Mouse (Mus musculus): ENCODE data around the gene Chrm1. TPM values are rescaled to one million over a fixed set of nuclear protein-coding genes. Genes with fewer than 3 reads are reported as not detected.

Gene Chrm1
- polyA plus RNA-seq, 1 experiment from 2014 or later, result 0.35 TPM

DNA sequence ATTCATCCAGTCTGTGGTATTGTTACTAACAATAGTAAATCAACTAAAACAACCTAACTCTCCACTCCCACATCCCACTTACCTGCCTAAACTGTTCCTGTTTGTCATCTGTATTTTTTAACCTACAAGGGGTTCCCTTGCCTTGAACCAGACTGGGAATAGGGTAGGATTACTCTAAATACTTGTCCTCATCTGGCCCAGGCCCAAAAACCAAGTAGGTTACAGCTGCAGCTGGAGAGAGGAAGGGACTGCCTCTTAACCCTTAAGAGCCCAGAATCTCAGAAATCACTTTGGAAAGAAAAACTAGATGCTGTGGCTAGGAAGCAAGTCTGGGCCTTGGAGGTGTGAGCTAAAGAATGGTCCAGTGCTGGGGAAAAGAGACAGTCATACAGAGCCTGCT lies 7.8 kb upstream of the Chrm1 start:
- DNase-seq (ENCODE audit: low spot score), result no peak
- no peak overlapping the region for H3K9ac ChIP-seq
- H3K27ac ChIP-seq, result no peak overlapping the region

DNA sequence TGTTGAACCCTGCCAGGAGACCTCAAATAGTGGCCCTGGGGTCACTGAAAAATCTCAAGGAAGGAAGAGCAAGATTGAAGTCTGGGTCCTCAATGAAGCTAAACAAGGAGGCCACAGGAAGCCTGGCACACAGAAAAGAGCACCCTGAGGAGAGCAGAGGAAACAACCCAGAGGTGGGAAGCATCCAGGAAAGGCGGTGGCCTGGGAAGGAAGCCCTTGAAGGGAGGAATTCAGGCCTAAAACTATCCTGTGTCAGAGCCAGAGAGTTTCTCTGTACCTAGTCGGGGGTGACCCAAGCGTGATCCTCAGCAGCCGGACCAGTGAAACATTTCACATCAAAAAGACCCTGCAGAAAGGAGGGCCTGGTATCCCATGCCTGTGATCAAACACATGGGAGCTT lies 7.2 kb upstream of the Chrm1 start:
- no peak overlapping the region for H3K9ac ChIP-seq
- WGBS, result 71% methylated on average over 4 of the region's 4 CpGs
- no peak overlapping the region for H3K4me3 ChIP-seq (replicated peaks; ENCODE audit: low read length)
- no peak for ATAC-seq (ENCODE audit: low FRiP score)
- no peak overlapping the region for H3K27ac ChIP-seq
- H3K27me3 ChIP-seq (ENCODE audit: control insufficient read depth, insufficient read depth, low read length), result no peaks in the 10 kb centered on the region
- no peak for DNase-seq (ENCODE audit: low spot score)
- H3K36me3 ChIP-seq (replicated peaks; ENCODE audit: control insufficient read depth, insufficient read depth), result no peaks in the 10 kb centered on the region
- H3K9me3 ChIP-seq (ENCODE audit: control insufficient read depth, low read length), result no peaks in the 10 kb centered on the region
- H3K4me2 ChIP-seq (replicated peaks), result no peak overlapping the region
- H3K4me1 ChIP-seq (replicated peaks; ENCODE audit: control insufficient read depth, insufficient read depth, low read length), result no peaks in the 10 kb centered on the region

More for the DNA sequence above, 7.8 kb upstream of the Chrm1 start:
- no peaks in the 10 kb centered on the region for H3K4me1 ChIP-seq (replicated peaks; ENCODE audit: control insufficient read depth, insufficient read depth, low read length)
- no peak for ATAC-seq (ENCODE audit: low FRiP score)
- H3K9me3 ChIP-seq (ENCODE audit: control insufficient read depth, low read length), result no peaks in the 10 kb centered on the region
- no peaks in the 10 kb centered on the region for H3K27me3 ChIP-seq (ENCODE audit: control insufficient read depth, insufficient read depth, low read length)
- no peaks in the 10 kb centered on the region for H3K36me3 ChIP-seq (replicated peaks; ENCODE audit: control insufficient read depth, insufficient read depth)
- no peak overlapping the region for H3K4me3 ChIP-seq (replicated peaks; ENCODE audit: low read length)
- no peak overlapping the region for H3K4me2 ChIP-seq (replicated peaks)

DNA sequence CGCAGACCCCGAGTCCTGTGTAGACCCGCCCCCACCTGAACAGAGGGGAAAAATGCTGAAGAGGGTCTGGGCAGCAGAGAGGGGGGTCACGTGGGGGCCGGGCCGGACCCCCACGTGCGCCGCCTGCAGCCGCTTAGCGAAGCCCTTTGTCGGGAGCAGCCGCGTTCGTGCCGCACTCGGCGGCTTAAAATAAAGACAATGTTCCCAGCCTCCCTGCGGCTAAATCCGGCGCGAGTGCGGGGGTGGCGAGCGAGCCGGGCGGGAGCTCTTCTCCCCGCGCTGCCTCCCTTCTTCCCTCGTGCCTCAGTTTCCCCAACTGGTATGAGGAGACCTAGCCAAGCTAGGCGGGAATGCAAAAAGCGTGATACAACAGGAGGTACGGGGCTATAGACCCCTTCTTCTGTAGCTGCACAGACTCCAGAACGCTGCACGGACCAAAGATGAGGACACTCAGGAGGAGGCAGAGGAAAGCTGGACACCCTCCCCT lies 1.7 kb upstream of the Chrm1 start:
- H3K9me3 ChIP-seq (ENCODE audit: control insufficient read depth, low read length), result no peaks in the 10 kb centered on the region
- H3K9ac ChIP-seq, result peak overlapping the region; percentile 60
- 2% methylated on average over 35 of the region's 35 CpGs for WGBS
- no peaks in the 10 kb centered on the region for H3K36me3 ChIP-seq (replicated peaks; ENCODE audit: control insufficient read depth, insufficient read depth)
- DNase-seq (ENCODE audit: low spot score) (peak; percentile 43), ATAC-seq (ENCODE audit: low FRiP score) (peak; percentile 75)
- H3K4me2 ChIP-seq (replicated peaks), result peak overlapping the region; percentile 68
- peak overlapping the region; percentile 36 for H3K4me3 ChIP-seq (replicated peaks; ENCODE audit: low read length)
- H3K4me1 ChIP-seq (replicated peaks; ENCODE audit: control insufficient read depth, insufficient read depth, low read length), result no peaks in the 10 kb centered on the region
- 0 out of 2 replicates have a peak overlapping the region, but pooled peaks have one; percentile 22 for H3K27ac ChIP-seq
- H3K27me3 ChIP-seq (ENCODE audit: control insufficient read depth, insufficient read depth, low read length), result no peaks in the 10 kb centered on the region

DNA sequence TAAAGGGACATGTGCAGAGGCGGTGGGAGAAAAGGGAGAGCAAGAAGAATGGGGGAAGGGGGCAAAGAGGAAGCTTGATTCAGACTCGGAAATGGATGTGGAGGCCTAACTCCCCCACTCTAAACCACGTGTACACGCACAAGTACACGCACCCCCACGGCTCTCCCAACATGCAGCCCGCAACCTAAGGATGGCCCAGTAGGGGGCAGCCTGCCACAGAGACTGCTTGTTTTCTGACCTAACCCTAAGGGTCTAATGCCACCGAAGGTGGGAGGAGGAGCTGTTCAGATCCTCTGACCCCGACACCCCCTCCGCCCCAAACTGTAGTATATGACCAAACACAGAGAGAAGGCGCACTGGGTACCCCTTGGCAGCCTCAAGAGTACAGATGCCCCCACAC lies 1.3 kb upstream of the Chrm1 start:
- Histone ChIP-seq H3K27ac (no peak overlapping the region), H3K27me3 (ENCODE audit: control insufficient read depth, insufficient read depth, low read length) (no peaks in the 10 kb centered on the region), H3K4me1 (replicated peaks; ENCODE audit: control insufficient read depth, insufficient read depth, low read length) (no peaks in the 10 kb centered on the region), H3K9ac (peak overlapping the region; percentile 60), H3K4me3 (replicated peaks; ENCODE audit: low read length) (peak overlapping the region; percentile 36), H3K4me2 (replicated peaks) (peak overlapping the region; percentile 68), H3K36me3 (replicated peaks; ENCODE audit: control insufficient read depth, insufficient read depth) (no peaks in the 10 kb centered on the region), H3K9me3 (ENCODE audit: control insufficient read depth, low read length) (no peaks in the 10 kb centered on the region)
- WGBS, result 1% methylated on average over 11 of the region's 11 CpGs
- ATAC-seq (ENCODE audit: low FRiP score) (peak; percentile 69), DNase-seq (ENCODE audit: low spot score) (peak; percentile 72)

DNA sequence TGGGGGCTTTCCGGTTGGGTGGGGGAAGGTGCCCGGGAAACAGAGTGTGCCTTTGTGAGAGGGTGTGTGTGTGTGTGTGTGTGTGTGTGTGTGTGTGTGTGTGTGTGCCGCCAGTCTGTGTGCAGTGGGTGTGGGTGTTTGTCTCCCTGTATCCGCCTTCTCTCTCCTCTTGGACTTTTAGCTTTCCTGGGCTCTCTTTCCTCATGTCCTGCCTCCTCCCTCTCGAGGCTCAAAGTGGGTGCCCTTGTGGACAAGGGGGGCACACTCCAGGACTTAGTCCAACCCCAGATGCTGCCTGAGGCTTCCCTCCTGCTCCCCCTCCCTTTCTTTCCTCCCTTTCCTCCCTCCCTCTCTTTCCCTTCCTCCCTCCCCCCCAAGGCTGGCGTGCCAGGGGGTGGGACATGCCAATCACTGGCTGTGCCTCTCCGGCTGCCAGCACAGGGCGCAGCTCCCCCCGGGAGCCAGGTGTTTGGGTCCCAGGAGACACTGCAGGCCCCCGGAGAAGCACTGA lies 377 bp downstream of the Chrm1 start:
- no peak; the same call in 1 of the 2 replicates for ATAC-seq (ENCODE audit: low FRiP score)

DNA sequence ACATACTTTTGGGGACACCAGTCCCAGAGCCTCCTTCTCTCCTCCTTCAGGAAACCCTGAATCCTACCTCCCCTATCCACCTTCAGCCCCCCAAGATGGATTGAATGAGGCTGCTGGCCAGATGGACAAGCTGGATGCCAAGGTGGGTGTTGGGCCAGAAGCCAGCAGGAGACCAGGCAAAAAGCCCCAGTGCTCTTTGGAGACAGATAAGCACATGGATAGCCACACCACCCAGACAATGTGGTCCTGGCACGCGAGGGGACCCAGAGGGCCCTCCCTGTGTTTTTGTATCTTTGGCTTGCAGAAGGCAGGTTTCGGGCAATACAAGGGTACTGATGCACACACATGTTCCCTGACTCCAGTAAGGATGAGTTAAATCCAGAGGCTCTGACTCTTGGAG lies 1.3 kb downstream of the Chrm1 start:
- DNase-seq (ENCODE audit: low spot score) (no peak), ATAC-seq (ENCODE audit: low FRiP score) (no peak)
- Histone ChIP-seq H3K9ac (no peak overlapping the region), H3K27me3 (ENCODE audit: control insufficient read depth, insufficient read depth, low read length) (no peaks in the 10 kb centered on the region), H3K4me2 (replicated peaks) (no peak overlapping the region), H3K36me3 (replicated peaks; ENCODE audit: control insufficient read depth, insufficient read depth) (no peaks in the 10 kb centered on the region), H3K27ac (no peak overlapping the region), H3K9me3 (ENCODE audit: control insufficient read depth, low read length) (no peaks in the 10 kb centered on the region), H3K4me1 (replicated peaks; ENCODE audit: control insufficient read depth, insufficient read depth, low read length) (no peaks in the 10 kb centered on the region), H3K4me3 (replicated peaks; ENCODE audit: low read length) (no peak overlapping the region)
- WGBS, result 82% methylated on average over 3 of the region's 3 CpGs

More for the DNA sequence above, 377 bp downstream of the Chrm1 start:
- Histone ChIP-seq H3K9ac (no peak overlapping the region), H3K27ac (no peak overlapping the region), H3K9me3 (ENCODE audit: control insufficient read depth, low read length) (no peaks in the 10 kb centered on the region), H3K27me3 (ENCODE audit: control insufficient read depth, insufficient read depth, low read length) (no peaks in the 10 kb centered on the region), H3K4me3 (replicated peaks; ENCODE audit: low read length) (no peak overlapping the region), H3K4me2 (replicated peaks) (0 out of 2 replicates have a peak overlapping the region, but pooled peaks have one; percentile 6), H3K36me3 (replicated peaks; ENCODE audit: control insufficient read depth, insufficient read depth) (no peaks in the 10 kb centered on the region), H3K4me1 (replicated peaks; ENCODE audit: control insufficient read depth, insufficient read depth, low read length) (no peaks in the 10 kb centered on the region)
- 47% methylated on average over 9 of the region's 10 CpGs for WGBS
- no peak for DNase-seq (ENCODE audit: low spot score)

DNA sequence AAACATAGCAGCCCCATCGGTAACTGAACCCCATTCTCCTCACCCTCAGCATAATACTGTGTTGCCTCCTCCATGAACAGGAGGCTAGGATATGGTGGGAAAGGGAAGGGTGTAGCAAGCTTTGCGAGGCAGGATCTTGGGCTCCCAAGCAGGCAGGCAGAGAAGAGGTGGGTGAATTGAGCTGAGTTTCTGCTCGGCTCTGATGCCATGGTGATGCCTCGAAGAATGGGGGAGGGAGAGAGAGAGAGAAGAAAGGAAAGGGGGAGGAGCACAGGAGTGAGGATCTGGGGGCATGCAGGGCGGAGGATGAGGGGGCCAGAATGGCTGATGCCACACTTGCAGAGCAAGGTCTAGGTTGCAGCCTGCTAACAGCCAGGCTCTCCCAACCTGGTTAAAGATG lies 2.2 kb downstream of the Chrm1 start:
- no peak for ATAC-seq (ENCODE audit: low FRiP score)
- Histone ChIP-seq H3K4me1 (replicated peaks; ENCODE audit: control insufficient read depth, insufficient read depth, low read length) (no peaks in the 10 kb centered on the region), H3K36me3 (replicated peaks; ENCODE audit: control insufficient read depth, insufficient read depth) (no peaks in the 10 kb centered on the region), H3K27ac (no peak overlapping the region), H3K4me3 (replicated peaks; ENCODE audit: low read length) (no peak overlapping the region), H3K4me2 (replicated peaks) (no peak overlapping the region), H3K27me3 (ENCODE audit: control insufficient read depth, insufficient read depth, low read length) (no peaks in the 10 kb centered on the region), H3K9ac (no peak overlapping the region), H3K9me3 (ENCODE audit: control insufficient read depth, low read length) (no peaks in the 10 kb centered on the region)
- 45% methylated on average over 5 of the region's 5 CpGs for WGBS
- no peak for DNase-seq (ENCODE audit: low spot score)

DNA sequence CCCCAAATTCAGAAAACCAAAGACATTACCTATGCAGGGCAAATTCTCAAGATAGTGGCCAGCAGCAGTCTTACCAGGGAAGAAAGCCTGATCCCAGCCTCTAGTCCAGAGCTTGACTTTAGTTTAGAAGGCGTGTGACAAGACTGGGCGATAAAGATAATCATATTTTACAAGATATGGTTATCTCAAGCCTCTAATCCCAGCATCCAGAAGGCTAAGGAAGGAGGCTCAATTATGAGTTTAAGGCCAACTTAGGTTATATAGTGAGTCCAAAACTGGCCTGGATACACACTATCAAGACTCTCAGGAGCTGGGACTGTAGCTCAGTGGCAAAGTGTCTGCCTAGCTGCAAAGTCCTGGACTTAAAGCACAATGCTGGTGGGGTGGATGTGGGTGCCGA lies 9.3 kb downstream of the Chrm1 start:
- no peak overlapping the region for H3K4me3 ChIP-seq (replicated peaks; ENCODE audit: low read length)
- H3K36me3 ChIP-seq (replicated peaks; ENCODE audit: control insufficient read depth, insufficient read depth), result no peaks in the 10 kb centered on the region
- no peak overlapping the region for H3K27ac ChIP-seq
- no peaks in the 10 kb centered on the region for H3K27me3 ChIP-seq (ENCODE audit: control insufficient read depth, insufficient read depth, low read length)
- H3K4me1 ChIP-seq (replicated peaks; ENCODE audit: control insufficient read depth, insufficient read depth, low read length), result no peaks in the 10 kb centered on the region
- ATAC-seq (ENCODE audit: low FRiP score), result no peak
- no peak overlapping the region for H3K4me2 ChIP-seq (replicated peaks)
- H3K9me3 ChIP-seq (ENCODE audit: control insufficient read depth, low read length), result no peaks in the 10 kb centered on the region
- no peak for DNase-seq (ENCODE audit: low spot score)
- no peak overlapping the region for H3K9ac ChIP-seq
- 87% methylated on average over 3 of the region's 3 CpGs for WGBS

DNA sequence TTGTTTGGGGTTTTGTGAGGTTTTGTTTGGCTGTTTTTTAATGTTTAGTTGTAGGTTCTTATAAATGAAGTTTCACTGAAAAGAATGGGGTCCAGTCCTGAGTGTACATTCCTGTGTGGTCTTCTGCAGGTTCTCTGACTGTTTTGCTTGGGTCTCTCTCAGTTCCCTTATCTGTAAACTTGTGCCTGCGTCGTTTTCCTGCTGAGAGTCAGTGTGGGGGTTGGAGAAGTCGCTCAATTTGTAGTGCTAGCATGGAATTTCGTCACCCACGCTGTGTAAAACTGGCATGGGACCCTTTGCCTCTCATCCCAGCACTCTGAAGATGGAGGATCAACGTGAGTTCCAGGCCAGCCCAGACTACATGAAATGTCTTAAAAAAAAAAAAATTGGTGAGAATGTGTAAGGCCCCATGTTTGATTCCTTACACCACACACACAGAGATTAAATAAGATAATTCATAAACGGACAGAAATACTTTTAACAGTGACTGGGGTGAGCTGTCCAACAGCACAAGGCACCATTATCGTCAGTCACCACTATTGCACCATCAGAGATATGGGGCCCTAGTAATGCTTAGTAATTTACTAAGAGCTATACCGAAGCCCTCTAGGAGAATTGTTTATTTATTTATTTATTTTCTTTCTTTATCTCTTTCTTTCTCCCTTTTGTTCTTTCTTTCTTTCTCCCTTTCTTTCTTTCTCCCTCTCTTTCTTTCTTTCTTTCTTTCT lies 9.9 kb downstream of the Chrm1 start:
- H3K27ac ChIP-seq, result no peak overlapping the region

More for the DNA sequence above, 9.9 kb downstream of the Chrm1 start:
- 80% methylated on average over 9 of the region's 9 CpGs for whole genome bisulfite sequencing
- H3K4me1 ChIP-seq (replicated peaks; ENCODE audit: control insufficient read depth, insufficient read depth, low read length), result no peaks in the 10 kb centered on the region
- no peaks in the 10 kb centered on the region for H3K9me3 ChIP-seq (ENCODE audit: control insufficient read depth, low read length)
- no peak for DNase-seq (ENCODE audit: low spot score)
- no peaks in the 10 kb centered on the region for H3K36me3 ChIP-seq (replicated peaks; ENCODE audit: control insufficient read depth, insufficient read depth)
- H3K27me3 ChIP-seq (ENCODE audit: control insufficient read depth, insufficient read depth, low read length), result no peaks in the 10 kb centered on the region
- no peak overlapping the region for H3K4me3 ChIP-seq (replicated peaks; ENCODE audit: low read length)
- no peak overlapping the region for H3K4me2 ChIP-seq (replicated peaks)
- no peak for ATAC-seq (ENCODE audit: low FRiP score)
- no peak overlapping the region for H3K9ac ChIP-seq

Data from hindbrain, embryonic 14.5 days (tissue).